Mouse (Mus musculus): Measurements from ENCODE around the gene Chd2.

DNA sequence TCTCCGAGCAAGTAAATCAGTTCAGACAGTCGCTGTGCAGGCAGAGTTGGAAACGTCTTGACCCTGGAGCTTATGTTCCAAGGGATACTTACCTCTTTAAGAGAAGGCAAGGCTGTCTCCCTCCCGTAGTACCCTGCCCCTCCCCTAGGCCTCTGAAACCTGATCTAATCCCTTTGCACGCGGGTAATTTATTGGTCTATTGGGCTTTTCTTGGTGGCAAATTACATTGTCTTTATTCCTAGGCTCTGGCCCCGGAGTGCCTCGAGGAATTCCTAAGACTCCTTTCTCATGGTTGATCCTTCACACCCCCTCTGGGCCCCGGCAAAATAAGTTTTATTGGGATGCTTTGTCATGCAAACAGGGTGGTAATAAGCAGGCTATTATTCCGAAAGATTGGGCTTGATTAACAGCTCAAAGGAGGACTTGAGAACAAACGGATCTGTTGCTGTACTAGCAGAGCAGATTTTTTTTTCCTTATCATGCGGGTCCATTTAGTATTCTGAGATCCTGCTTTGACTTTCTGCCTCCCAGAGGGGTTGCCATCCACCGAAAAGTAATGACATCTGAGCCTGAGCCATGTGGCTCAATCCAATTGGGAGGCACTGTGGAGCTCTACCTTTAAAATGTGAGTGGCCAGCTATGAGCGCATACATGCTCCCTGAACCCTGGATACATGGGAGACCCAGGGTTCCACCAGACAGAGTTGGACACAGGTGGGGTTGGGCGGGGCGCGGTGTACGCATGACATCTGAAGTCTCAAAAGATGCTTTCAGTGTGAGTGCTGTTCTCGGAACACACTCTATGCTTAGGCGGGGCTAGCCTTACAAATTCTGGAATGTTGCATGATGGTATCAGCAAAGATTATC is 141.3 kb downstream of the Chd2 start:
- TF ChIP-seq EP300 (IDR thresholded peaks at IDR 0.05; ENCODE audit: insufficient read depth, low read depth, low read length) (no peak), POLR2A (IDR thresholded peaks at IDR 0.05; ENCODE audit: insufficient read depth, low read depth, low read length) (no peak), CTCF (IDR thresholded peaks at IDR 0.05) (no peak)

Data from heart, adult 2 months (tissue).